Mouse (Mus musculus) hindlimb bud, embryonic 11.5 days (tissue): Measurements from ENCODE around the gene Efcab11.

Experiments
- DNase-seq: peaks from one replicate; pipeline ENCODE4 v3.0.0-alpha.2; 2012; ENCODE audit warnings: low read depth, low spot score; ENCODE audit errors: extremely low spot score

The Efcab11 gene

DNA sequence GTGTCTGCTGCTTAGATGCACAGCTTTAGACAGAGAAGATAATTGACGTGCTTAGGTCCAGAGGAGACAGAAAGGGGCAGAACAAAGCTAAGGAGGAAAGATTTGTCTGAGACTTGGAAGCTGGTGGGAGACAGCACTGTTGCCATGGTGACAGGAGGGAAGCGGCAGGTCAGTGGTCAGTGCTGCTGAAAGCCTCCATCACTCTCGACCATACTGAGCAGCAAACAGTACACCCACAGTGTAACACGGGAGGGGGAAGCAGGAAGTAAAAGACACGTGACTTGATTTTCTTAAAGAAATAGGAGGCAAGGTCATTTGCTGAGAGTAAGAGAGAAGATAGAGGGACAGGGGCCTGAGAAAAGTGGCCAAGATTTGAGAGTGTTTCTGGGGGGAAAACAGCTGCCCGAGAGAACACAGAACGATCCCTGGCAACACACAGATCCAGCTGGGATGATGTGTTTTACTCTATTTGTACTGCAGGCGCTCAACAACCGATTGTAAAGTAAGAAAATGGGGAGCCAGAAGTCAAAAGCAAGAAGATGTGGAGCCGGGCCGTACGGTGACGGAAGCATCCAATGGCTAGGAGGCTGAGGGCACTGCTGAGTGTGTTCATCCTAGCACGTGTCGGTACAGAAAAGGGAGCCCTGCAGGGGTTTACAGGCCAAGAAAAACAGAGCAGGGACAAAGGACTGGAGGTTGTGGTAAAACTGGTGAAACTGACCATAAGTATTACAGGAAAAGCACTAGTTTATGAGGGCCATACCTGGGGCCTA is 126.3 kb downstream of the Efcab11 start:
- DNase-seq = no peak

GRCm38 (mm10) chr12:99756914-99757687 is 127.1 kb downstream of the Efcab11 start:
- no peak for DNase-seq

DNA sequence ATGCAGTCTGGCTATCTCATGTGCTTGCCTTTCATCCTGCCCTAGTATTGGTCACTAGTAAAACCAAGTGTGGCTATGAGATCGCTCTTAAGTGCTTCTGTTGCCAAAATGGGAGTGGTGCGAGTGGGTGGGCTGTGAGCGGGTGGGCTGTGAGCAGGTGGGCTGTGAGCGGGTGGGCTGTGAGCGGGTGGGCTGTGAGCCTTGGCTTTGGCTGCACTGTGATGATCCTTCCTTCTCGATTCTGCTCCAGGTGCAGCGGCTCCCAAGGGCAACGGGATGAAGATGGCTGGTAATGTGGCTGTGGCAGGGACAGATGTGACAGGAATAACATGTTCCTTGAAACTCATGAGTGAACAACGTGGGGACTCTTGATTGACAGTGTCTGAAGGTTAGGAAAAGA is 128.0 kb downstream of the Efcab11 start:
- no peak for DNase-seq

DNA sequence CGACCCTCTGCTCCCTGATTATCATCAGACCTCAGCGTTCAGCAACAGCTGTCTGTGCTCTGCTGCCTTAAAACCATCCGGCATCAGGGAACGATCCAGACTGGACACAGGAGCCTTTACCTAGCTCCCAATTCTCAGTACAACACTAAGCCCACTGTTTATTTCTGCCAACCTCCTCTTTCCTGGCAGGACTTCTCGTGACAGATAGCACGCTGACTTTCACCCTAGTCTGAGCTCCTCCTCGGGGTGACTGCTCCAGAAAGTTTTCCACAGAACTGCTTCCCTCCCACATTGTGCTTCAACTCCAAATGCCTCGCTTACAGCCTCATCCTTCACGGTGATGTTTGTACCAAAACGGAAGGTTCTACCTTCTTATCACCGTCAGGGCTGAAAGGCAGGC is 131.3 kb downstream of the Efcab11 start:
- no peak for DNase-seq

DNA sequence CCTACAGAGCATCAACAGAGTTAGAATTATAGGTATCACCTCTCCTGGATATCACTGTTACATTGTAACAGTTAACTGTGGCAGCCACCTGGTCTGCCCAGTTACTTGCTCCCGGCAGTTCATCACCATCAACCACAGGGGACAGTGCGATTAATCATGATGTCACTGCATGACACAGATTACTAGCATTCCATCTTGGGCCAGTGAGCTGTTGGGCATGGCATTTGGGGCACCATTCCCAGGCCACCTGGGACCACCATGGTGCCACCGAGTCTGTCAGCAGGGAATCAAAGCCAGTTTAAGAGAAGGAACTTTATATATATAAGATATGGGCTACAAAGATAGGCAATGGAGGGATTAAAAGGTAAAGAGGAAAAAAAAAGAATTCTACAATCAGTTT is 134.8 kb downstream of the Efcab11 start:
- DNase-seq = no peak

GRCm38 (mm10) chr12:99741631-99742030 is 142.6 kb downstream of the Efcab11 start:
- DNase-seq = no peak

DNA sequence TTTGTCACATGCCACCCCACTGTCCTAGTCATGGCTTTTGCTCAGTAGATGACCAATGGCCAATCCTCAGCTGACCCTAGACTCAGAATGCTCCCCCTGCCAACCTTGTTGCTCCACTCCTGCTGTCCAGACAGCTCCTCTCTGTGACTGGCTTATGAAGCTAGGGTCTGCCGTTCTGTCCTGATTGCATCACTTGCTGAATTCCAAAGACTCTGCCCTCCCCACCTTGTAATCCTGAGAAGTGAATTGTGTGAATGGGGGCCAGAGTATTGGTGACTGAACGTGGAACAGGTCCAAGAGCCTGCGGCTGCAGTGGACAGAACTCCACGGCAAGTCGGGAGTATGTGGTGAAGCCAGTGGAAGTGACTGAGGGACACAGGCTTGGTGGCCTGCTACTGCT is 145.0 kb downstream of the Efcab11 start:
- DNase-seq = no peak

DNA sequence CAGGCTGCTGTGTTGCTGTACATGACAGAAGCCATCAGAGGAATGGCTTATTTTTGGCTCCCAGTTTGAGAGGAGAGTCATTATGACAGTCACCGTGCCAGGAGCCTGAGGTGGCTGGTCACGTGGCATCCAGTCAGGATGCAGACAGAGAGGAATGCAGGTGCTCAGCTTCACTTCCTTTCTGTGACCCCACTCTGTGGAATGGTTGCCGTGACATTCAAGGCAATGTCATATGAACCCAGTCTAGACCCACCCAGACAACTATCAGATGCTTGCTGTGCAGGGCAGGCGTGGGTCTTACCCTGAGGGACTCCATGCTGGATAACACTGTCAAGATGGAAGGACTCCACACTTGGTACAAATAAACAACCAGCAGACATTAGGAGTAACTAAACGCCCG is 146.0 kb downstream of the Efcab11 start:
- no peak for DNase-seq

DNA sequence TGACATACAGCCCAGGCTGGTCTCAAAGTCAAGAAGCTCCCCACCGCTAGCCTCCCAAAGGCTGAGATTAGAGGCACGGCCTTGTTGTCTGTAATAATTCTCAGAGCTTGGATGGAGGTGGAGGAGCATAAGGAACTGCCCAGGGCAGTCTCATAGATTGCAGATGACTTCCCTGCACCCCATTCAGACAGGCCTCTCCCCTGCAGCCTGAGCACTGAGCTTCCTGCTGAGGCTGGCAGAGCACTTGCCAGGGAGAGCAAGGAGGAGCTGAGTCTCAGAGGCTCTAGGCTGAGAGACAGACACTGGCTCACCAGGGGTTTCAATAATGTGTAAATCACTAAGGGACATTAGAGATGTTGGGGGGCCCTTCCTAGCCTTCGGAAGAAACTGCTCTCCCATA is 147.3 kb downstream of the Efcab11 start:
- no peak for DNase-seq

- DNase-seq = no peak
Measured at GRCm38 (mm10) chr12:99735172-99735571, 149.1 kb downstream of the Efcab11 start.

DNA sequence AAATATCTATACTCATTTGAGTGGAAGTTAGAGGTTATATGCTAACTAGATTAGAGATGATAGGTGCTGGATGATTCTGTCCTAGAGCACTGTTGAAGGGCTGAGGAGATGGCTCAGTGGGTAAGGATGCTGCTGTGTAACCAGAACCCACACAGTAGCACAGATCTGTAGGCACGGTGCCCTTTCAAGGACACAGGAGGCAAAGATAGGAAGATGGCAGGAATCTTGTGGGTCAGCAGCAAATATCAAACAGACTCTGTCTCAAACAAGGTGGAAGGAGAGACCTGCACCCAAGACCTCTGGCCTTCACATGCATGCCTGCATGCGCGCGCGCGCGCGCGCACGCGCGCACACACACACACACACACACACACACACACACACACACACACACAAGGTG is 160.0 kb downstream of the Efcab11 start:
- no peak for DNase-seq

GRCm38 (mm10) chr12:99723791-99724190 is 160.4 kb downstream of the Efcab11 start:
- no peak for DNase-seq

DNA sequence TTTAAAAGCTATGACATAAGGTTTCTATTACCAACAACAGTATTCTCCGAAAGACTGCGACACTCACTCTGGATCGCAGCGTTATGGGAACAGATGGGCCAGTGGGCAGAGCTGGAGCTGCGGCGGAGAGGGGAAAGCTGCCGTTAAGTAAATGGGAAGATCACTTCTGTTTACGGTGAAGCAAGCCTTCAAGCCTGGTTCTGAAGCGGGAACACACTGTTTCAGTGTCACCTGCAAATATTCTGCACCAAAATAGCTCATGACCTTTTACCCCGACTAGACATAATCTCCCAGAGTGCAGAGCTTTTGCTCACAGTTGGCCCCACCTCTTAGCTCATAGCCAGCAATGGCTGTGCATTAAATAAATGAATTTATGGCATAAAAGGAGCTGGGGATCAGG is 162.9 kb downstream of the Efcab11 start:
- DNase-seq = no peak

DNA sequence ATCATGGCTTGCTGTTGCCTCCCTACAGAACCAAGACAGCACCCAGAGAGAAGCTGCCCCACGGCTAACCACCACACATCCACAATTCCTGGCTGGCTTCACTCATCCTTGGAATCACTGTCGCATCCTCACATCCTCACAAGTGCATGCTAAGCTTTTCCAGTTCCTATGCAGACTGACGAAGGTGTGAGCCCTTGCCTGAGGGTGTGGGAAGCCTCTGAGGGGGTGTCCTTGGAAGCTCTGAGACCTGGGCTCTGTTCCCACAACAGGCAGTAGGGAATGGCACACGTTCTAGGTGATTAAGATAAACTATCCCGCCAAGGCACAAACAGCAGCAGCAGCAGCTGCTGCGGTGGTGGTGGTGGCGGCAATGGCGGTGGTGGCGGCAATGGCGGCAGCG is 164.5 kb downstream of the Efcab11 start:
- no peak for DNase-seq

DNA sequence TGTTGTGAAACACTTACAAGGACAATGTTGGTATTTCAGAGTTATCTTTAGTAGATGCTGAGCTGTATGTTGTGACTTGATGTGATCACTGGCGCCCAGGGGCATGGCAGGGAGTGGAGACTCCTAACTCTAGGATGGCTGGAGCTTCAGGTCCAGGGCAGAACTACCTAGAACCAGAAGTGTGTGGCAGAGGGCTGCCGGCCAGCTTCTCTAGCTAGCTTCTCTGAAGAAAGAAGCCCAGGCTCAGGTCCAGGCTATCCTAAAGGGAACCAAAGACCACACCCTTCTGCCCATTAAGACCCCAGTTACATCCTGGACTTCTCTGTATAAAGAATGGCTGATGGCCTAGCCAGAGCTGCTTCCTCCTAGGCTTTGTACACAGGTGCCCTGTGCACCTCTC is 166.1 kb downstream of the Efcab11 start:
- no peak for DNase-seq

- DNase-seq = no peak
Measured at GRCm38 (mm10) chr12:99716038-99716610, 168.1 kb downstream of the Efcab11 start.

GRCm38 (mm10) chr12:99715129-99716037 is 168.9 kb downstream of the Efcab11 start:
- no peak for DNase-seq

DNA sequence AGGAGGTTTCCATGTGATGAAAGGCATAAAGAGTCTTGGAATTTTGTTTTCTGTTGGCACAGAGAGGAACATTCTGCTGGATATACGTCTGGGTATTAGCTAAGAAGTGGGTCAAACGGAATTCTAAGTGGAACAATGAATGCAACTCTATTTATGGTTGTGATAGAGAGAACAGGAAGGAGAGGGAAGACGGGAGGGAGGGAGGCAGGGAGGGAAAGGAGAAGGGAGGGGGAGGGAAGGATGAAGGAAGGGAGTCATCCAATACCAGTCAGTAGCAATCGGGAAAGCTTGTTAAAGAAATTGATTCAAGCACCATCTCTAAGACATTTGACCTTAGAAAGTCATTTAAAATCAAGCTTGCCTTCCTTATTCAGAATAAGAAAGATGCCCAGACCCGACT is 172.0 kb downstream of the Efcab11 start:
- no peak for DNase-seq

DNA sequence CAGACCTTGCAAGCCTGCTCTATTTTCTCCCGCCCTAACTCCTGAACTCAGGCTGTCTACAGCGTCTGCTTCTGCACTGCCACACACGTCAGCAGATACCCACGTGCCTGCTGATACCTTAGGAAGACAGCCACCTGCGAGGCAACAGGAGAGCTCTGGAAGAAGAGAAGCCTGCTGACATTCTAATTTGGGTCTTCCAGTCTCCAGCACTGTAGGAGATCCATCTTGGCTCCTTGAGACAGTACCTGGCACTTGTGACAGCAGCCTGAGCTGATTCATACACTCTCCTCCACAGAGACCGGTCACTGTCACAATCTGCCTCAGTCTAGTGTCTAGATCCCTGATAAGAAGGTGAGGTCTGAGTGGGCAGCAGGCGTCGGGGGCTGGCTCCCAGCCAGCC is 182.0 kb downstream of the Efcab11 start:
- DNase-seq = no peak

- DNase-seq = no peak
Measured at GRCm38 (mm10) chr12:99700380-99700779, 183.9 kb downstream of the Efcab11 start.

DNA sequence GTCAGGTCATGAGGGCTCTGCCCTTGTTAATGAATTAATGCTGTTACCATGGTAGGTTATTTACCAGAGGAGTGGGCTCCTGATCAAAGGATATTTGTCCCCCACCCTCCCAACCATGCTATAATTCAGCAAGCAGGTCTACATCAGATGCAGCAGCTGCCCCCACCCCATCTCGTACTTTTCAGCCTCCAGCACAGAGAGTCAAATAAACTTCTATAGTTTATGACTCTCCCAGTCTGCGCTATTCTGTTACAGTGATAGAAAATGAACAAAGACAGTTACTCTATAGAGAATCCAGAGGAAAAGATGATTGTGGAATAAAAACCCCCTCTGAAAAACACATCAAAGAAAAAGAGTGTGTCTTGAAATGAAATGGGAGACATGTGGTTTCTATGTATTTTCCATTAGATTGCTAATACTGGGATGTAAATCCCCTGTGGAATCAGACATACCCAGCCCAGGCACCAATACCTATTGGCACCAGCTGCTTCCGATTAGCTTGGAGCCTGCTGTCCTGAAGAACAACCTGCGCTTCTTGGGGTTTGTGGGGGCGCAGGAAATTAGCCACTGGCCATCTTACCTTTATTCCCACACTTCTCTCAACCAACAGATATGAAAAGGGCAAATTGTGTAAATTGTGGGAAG is 184.7 kb downstream of the Efcab11 start:
- DNase-seq = no peak
